Mouse (Mus musculus): Measurements from ENCODE around the gene Rabgef1.

GRCm38 (mm10) chr5:130254164-130255016 is 82.8 kb downstream of the Rabgef1 start:
- TF ChIP-seq CTCF (IDR thresholded peaks at IDR 0.05; ENCODE audit: low read depth, low read length), result peak; percentile 29
- TF ChIP-seq POLR2A (IDR thresholded peaks at IDR 0.05; ENCODE audit: extremely low read depth, insufficient read depth, low read length), result no peak
